Mouse (Mus musculus) embryonic stem cell, embryonic (primary cell): ENCODE data around the gene P2rx7.

Experiments used
- CTCF ChIA-PET, 4 experiments: fragments of 300-600 bp in 2 of 4; fragments of 350-600 bp in 2 of 4; sonication (Branson Sonifier 250); formaldehyde crosslinking; loops; one replicate each; lab custom pipeline; 2022; ENCODE audit warnings: inconsistent platforms in 2 of 4; lab: Charles Lee
- POLR2A ChIA-PET, 4 experiments: fragments of 300-600 bp in 2 of 4; fragments of 350-600 bp in 2 of 4; sonication (Branson Sonifier 250); formaldehyde crosslinking; loops; one replicate each; lab custom pipeline; 2022; ENCODE audit warnings: antibody characterized with exemption in 4 of 4, inconsistent platforms in 1 of 4; lab: Charles Lee

Gene P2rx7

GRCm38 (mm10) chr5:122643701-122644100 lies at the start of gene P2rx7:
Gene P2rx7, plus strand, starts transcription at chr5:122643911.
- ChIA-PET CTCF (interaction anchor here in 1 of 4 experiments (0.6 kb wide), 2 partner anchors 11 to 16 kb away, joined by 6 to 10 read pairs; no protein-coding TSS in a partner anchor), POLR2A (interaction anchor here in 2 of 4 experiments (0.6 to 1.2 kb wide), 5 partner anchors 16 to 1079 kb away, joined by 3 to 9 read pairs (median 4); no protein-coding TSS in a partner anchor)

GRCm38 (mm10) chr5:122595470-122595869 lies 48.2 kb upstream of the P2rx7 start:
- ChIA-PET POLR2A (no interaction called here), CTCF (interaction anchor here in 1 of 4 experiments (0.6 kb wide), 1 partner anchor 157 kb away, joined by 5 read pairs; no protein-coding TSS in a partner anchor)

DNA sequence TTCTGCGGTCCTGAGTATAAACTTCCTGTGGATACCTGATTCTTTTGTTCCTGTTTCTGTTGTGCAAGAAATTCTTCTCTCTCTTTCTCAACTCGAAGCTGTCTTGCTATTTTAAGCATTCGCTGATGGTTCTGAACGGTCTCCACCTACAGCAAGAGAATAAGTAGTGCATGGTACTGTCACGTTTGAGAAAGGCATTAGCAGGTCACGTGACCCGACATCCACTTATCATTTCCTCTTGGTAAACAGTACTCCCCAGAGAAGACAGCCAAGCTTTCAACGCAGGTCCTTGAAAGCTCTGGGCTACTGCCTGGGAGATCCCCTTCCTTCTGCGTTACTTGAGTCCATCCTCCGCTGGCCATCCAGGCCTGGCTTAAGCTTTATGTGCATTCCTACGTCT lies 41.5 kb upstream of the P2rx7 start:
- ChIA-PET POLR2A (interaction anchor here in 2 of 4 experiments (0.7 to 1.3 kb wide), 6 partner anchors 12 to 358 kb away, joined by 3 to 6 read pairs (median 3); partner anchors contain the start of gene Ift81 (in 1 of the 2)), CTCF (interaction anchor here in 3 of 4 experiments (0.7 to 0.9 kb wide), 6 partner anchors 9 to 1000 kb away, joined by 3 to 7 read pairs (median 3); partner anchors contain the start of gene Ift81 (in 1 of the 3))

- POLR2A ChIA-PET = interaction anchor here in 1 of 4 experiments (0.8 to 1.1 kb wide), 2 partner anchors 8 to 9 kb away, joined by 3 to 4 read pairs; partner anchors contain the start of gene Ift81
- CTCF ChIA-PET = interaction anchor here in 2 of 4 experiments (0.6 to 0.7 kb wide), 2 partner anchors 36 to 97 kb away, joined by 3 read pairs; no protein-coding TSS in a partner anchor
Observed at GRCm38 (mm10) chr5:122604894-122605293, 38.8 kb upstream of the P2rx7 start.

GRCm38 (mm10) chr5:122611651-122612050 lies 32.1 kb upstream of the P2rx7 start:
- CTCF ChIA-PET = no interaction called here
- POLR2A ChIA-PET = interaction anchor here in 1 of 4 experiments (0.6 to 1.6 kb wide), 3 partner anchors 14 to 107 kb away, joined by 3 read pairs; no protein-coding TSS in a partner anchor

DNA sequence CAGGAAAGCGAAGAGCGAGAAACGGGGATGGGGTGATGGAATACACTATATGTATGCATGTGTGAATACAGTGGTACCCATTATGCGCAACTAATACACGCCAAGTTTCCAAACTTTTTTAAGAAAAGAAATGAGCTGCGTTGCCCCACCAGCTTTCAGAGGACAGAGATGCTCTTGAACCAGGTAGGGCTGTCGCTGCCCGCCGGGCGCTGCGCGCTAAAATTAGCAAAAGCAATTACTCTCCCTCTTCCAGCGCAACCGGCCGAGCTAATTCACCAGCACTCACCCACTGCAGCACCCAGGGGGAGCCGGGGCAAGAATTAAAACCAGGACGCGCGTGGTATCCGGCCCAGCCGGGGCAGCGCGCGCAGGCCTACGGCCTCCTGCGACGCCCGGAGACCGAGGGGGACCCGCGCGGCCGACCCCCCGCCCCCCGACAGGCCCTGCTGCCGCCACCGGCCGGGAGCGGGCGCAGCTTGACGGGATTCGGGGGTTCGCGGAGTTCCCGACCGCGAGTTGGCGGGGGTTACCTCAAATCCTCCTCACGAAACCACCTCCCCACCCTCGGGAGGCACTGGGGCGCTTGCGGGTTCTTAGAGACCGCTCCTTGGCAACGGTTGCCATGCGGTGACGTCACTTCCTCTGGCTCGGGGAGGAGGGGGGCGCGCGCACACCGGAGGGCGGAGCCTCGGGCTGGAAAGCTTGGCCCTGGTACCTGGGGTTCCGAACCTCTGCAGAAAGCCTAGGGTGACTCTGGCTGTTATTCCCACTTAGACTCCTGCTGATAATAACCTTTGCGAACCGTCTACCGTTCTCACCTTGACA lies 29.6 kb upstream of the P2rx7 start, which contains the start of gene Ift81:
TSS of gene Ift81 (minus strand) at position 611 of the 825 bp plus-strand sequence.
- ChIA-PET CTCF (interaction anchor here in 3 of 4 experiments (0.5 to 1.5 kb wide), 4 partner anchors 12 to 472 kb away, joined by 3 to 5 read pairs (median 4); no protein-coding TSS in a partner anchor), POLR2A (interaction anchor here (0.6 to 2.4 kb wide), 9 partner anchors 8 to 167 kb away, joined by 3 to 14 read pairs (median 3); partner anchors contain the start of gene P2rx4 (in 1 of the 4))

GRCm38 (mm10) chr5:122617718-122618117 lies 26.0 kb upstream of the P2rx7 start:
- POLR2A ChIA-PET = interaction anchor here in 1 of 4 experiments (0.6 kb wide), 1 partner anchor 333 kb away, joined by 7 read pairs; no protein-coding TSS in a partner anchor

GRCm38 (mm10) chr5:122619686-122620296 lies 23.9 kb upstream of the P2rx7 start:
- ChIA-PET CTCF (interaction anchor here in 2 of 4 experiments (0.6 to 0.7 kb wide), 2 partner anchors 163 to 333 kb away, joined by 3 to 6 read pairs; no protein-coding TSS in a partner anchor), POLR2A (interaction anchor here (0.6 to 1.2 kb wide), 7 partner anchors 11 to 763 kb away, joined by 3 to 4 read pairs (median 3); partner anchors contain the start of gene Atp2a2 (in 1 of the 4))

More at GRCm38 (mm10) chr5:122617718-122618117, 26.0 kb upstream of the P2rx7 start:
- CTCF ChIA-PET = interaction anchor here in 1 of 4 experiments (0.6 kb wide), 1 partner anchor 168 kb away, joined by 7 read pairs; no protein-coding TSS in a partner anchor

- ChIA-PET POLR2A (interaction anchor here in 1 of 4 experiments (0.6 kb wide), 1 partner anchor 131 kb away, joined by 4 read pairs; no protein-coding TSS in a partner anchor), CTCF (interaction anchor here in 2 of 4 experiments (0.6 to 1.0 kb wide), 2 partner anchors 9 to 65 kb away, joined by 4 to 6 read pairs; no protein-coding TSS in a partner anchor)
Observed at GRCm38 (mm10) chr5:122621376-122621886, 22.3 kb upstream of the P2rx7 start.

DNA sequence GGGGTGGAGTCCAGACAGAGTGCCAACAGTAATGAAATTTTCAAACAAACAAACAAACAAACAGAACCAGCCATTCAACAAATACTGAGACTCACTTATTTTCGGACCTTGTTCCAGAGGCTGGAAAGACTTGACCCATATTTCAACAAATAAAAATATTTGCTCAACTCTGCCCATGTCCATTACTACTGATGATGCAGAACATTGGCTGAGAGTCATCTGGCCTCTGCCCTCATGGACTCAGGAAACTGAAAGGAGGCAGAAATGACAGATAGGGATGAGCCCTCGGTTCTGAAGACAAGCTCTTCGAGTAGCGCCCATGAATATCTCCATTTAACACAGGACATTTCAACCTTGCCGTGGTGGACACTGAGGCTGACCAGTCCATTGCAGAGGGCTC lies 21.2 kb upstream of the P2rx7 start:
- ChIA-PET CTCF (interaction anchor here in 2 of 4 experiments (0.5 to 1.3 kb wide), 2 partner anchors 13 to 229 kb away, joined by 3 read pairs; no protein-coding TSS in a partner anchor), POLR2A (interaction anchor here in 2 of 4 experiments (1.3 to 2.8 kb wide), 4 partner anchors 8 to 198 kb away, joined by 3 to 14 read pairs (median 8); partner anchors contain the start of gene Ift81 (in 1 of the 2))

GRCm38 (mm10) chr5:122623861-122624260 lies 19.9 kb upstream of the P2rx7 start:
- ChIA-PET CTCF (interaction anchor here in 2 of 4 experiments (0.5 to 1.3 kb wide), 6 partner anchors 58 to 459 kb away, joined by 3 to 5 read pairs (median 4); no protein-coding TSS in a partner anchor), POLR2A (interaction anchor here (0.6 to 2.8 kb wide), 17 partner anchors 9 to 414 kb away, joined by 3 to 14 read pairs (median 3); partner anchors contain the start of genes Ift81 (in 2 of the 4), Anapc7 (in 1 of the 4) and P2rx7 (in 1 of the 4))

DNA sequence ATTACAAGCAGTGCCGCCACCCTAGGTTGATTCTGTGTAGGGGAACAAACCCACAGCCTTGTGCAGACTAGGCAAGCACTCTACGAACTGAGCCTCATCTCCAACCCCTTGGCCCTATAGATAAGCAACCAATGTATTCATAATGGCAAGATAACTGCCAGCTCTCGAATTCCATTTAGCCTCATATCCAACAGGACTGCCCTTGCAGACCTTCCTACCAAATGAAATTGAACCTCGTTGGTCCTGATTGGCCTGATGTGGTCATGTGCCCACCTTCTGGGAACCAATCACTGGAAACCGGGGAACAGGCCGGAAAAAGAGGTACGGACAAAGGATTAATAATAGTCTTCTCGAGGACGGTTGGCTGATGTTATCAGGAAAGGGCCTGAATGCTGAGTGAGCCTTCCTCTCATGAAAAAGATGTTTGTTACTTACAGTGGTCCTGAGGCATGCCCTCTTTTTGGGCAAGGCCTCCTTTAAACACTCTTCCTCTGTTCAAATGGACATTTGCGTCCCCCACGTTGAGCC lies 18.7 kb upstream of the P2rx7 start:
- CTCF ChIA-PET = no interaction called here
- POLR2A ChIA-PET = interaction anchor here in 2 of 4 experiments (0.6 to 2.8 kb wide), 6 partner anchors 10 to 755 kb away, joined by 3 to 14 read pairs (median 3); partner anchors contain the start of gene Ift81 (in 2 of the 2)

DNA sequence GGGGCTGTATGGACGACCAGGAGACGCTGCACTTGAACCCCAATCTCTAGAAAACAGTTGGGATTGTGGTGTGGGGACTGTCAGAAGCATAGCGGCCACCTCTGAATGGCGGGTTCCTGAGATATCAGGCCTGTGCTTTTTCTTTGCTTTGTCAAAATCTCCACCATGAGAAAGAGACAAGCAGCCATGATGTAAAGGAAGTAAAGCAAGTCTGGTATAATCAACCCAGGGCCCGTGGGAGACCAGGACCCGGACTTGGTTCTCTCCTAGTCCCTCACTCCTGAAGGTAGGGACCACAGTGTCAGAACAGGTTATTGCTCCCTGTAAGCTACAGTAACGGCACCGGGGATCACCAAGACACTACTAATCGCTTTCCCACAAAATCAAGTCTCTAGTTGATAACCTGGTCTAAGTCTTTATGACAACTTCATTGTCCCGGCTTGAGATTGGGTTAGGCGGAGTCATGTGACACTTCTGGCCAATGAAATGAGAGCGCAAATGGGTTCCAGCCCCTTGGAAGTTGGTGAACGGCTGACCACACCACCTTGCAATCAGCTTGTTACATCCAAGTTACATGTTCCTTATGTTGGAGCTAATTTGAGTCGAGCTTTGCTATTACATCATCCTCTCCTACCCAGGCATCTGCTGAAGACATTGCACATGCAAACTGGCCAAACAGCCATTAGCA lies 18.0 kb upstream of the P2rx7 start:
- POLR2A ChIA-PET = interaction anchor here in 3 of 4 experiments (0.6 to 1.3 kb wide), 6 partner anchors 11 to 173 kb away, joined by 3 to 6 read pairs (median 3); partner anchors contain the start of gene Ift81 (in 1 of the 3)
- CTCF ChIA-PET = interaction anchor here in 1 of 4 experiments (1.0 kb wide), 1 partner anchor 121 kb away, joined by 3 read pairs; no protein-coding TSS in a partner anchor

GRCm38 (mm10) chr5:122627243-122627642 lies 16.5 kb upstream of the P2rx7 start:
- POLR2A ChIA-PET = interaction anchor here (0.5 to 1.4 kb wide), 19 partner anchors 10 to 436 kb away, joined by 3 to 8 read pairs (median 3); partner anchors contain the start of gene P2rx7 (in 1 of the 4)
- CTCF ChIA-PET = interaction anchor here (0.6 to 1.6 kb wide), 39 partner anchors 9 to 522 kb away, joined by 3 to 7 read pairs (median 4); partner anchors contain the start of genes Ift81 (in 1 of the 4) and P2rx4 (in 1 of the 4)

- CTCF ChIA-PET = interaction anchor here in 1 of 4 experiments (2.0 kb wide), 1 partner anchor 8 kb away, joined by 5 read pairs; no protein-coding TSS in a partner anchor
- POLR2A ChIA-PET = interaction anchor here in 3 of 4 experiments (0.7 to 1.8 kb wide), 5 partner anchors 9 to 75 kb away, joined by 3 to 8 read pairs (median 3); no protein-coding TSS in a partner anchor
Observed at GRCm38 (mm10) chr5:122635228-122635627, 8.5 kb upstream of the P2rx7 start.
